Mouse (Mus musculus): ENCODE data around the gene St6gal1.

GRCm38 (mm10) chr16:23320579-23320978 is 96.0 kb downstream of the St6gal1 start:
- no peak for TF ChIP-seq POLR2A (IDR thresholded peaks at IDR 0.05; ENCODE audit: borderline replicate concordance, extremely low read depth, low read depth, low read length)
- no peak for TF ChIP-seq CTCF (IDR thresholded peaks at IDR 0.05; ENCODE audit: insufficient read depth, low read length)
